Mouse (Mus musculus): ENCODE measurements around the gene Dctd. TPM values are rescaled to one million over a fixed set of nuclear protein-coding genes. Genes with fewer than 3 reads are reported as not detected.

Gene Dctd
- 7.1 TPM for polyA plus RNA-seq (2012; fragmentation: generic; extraction: Trizol)

GRCm38 (mm10) chr8:48098792-48099191 is at the start of gene Dctd:
Gene Dctd (plus strand): TSS chr8:48099092.
- Histone ChIP-seq H3K4me3 (no peak within 1 kb of the TSS), H3K36me3 (ENCODE audit: control insufficient read depth, insufficient read depth) (no peaks in the 10 kb centered on the region), H3ac (ENCODE audit: control insufficient read depth, insufficient read length) (no peak within 1 kb of the TSS), H3K4me2 (ENCODE audit: low read depth) (no peak within 1 kb of the TSS), H3K27me3 (ENCODE audit: control insufficient read depth, insufficient read depth, insufficient read length) (no peaks in the 10 kb centered on the region), H3K79me2 (ENCODE audit: control insufficient read depth, insufficient read depth) (no peaks in the 10 kb centered on the region)
- no peak for TF ChIP-seq POLR2A (IDR thresholded peaks at IDR 0.05; ENCODE audit: insufficient read length, low read depth)
- no peak for TF ChIP-seq USF1 (IDR thresholded peaks at IDR 0.05; ENCODE audit: low read depth)
- TF ChIP-seq MAX (IDR thresholded peaks at IDR 0.05; ENCODE audit: low read depth): no peak
- no peak for TF ChIP-seq E2F4 (IDR thresholded peaks at IDR 0.05; ENCODE audit: insufficient read depth)
- no peak for TF ChIP-seq TCF12 (IDR thresholded peaks at IDR 0.05; ENCODE audit: insufficient read depth, poor library complexity, severe bottlenecking)
- no peak for TF ChIP-seq POLR2AphosphoS2 (IDR thresholded peaks at IDR 0.05; ENCODE audit: insufficient read length, low read depth)
- TF ChIP-seq SRF (IDR thresholded peaks at IDR 0.05; ENCODE audit: control insufficient read depth, insufficient read length, low read depth): no peak
- no peak for TF ChIP-seq MYOD1 (IDR thresholded peaks at IDR 0.05; ENCODE audit: control insufficient read depth in 1 of 3, insufficient read length in 2 of 3, low read depth in 2 of 3)

GRCm38 (mm10) chr8:48053611-48054010 is 45.3 kb upstream of the Dctd start:
- H3ac ChIP-seq (ENCODE audit: control insufficient read depth, insufficient read length): no peak overlapping the region
- no peaks in the 10 kb centered on the region for H3K79me2 ChIP-seq (ENCODE audit: control insufficient read depth, insufficient read depth)
- H3K4me2 ChIP-seq (ENCODE audit: low read depth): no peak overlapping the region
- H3K27me3 ChIP-seq (ENCODE audit: control insufficient read depth, insufficient read depth, insufficient read length): no peaks in the 10 kb centered on the region
- no peaks in the 10 kb centered on the region for H3K36me3 ChIP-seq (ENCODE audit: control insufficient read depth, insufficient read depth)
- TF ChIP-seq MAX (IDR thresholded peaks at IDR 0.05; ENCODE audit: low read depth) (no peak), POLR2AphosphoS2 (IDR thresholded peaks at IDR 0.05; ENCODE audit: insufficient read length, low read depth) (no peak), CEBPB (IDR thresholded peaks at IDR 0.05; ENCODE audit: insufficient read depth, poor library complexity, severe bottlenecking) (no peak), MYOG (IDR thresholded peaks at IDR 0.05; ENCODE audit: control insufficient read depth in 1 of 3, insufficient read depth in 1 of 3, insufficient read length in 2 of 3, low read depth in 2 of 3) (no peak), TCF3 (IDR thresholded peaks at IDR 0.05; ENCODE audit: insufficient read length, low read depth) (no peak), POLR2A (IDR thresholded peaks at IDR 0.05; ENCODE audit: insufficient read length, low read depth) (no peak), MYOD1 (IDR thresholded peaks at IDR 0.05; ENCODE audit: control insufficient read depth in 1 of 3, insufficient read length in 2 of 3, low read depth in 2 of 3) (no peak)
- no peak overlapping the region for H3K4me3 ChIP-seq

GRCm38 (mm10) chr8:48063526-48064072 is 35.3 kb upstream of the Dctd start:
- Histone ChIP-seq H3K79me2 (ENCODE audit: control insufficient read depth, insufficient read depth) (no peaks in the 10 kb centered on the region), H3K27me3 (ENCODE audit: control insufficient read depth, insufficient read depth, insufficient read length) (no peaks in the 10 kb centered on the region), H3K36me3 (ENCODE audit: control insufficient read depth, insufficient read depth) (no peaks in the 10 kb centered on the region), H3K4me2 (ENCODE audit: low read depth) (no peak overlapping the region), H3K4me3 (no peak overlapping the region), H3ac (ENCODE audit: control insufficient read depth, insufficient read length) (no peak overlapping the region)
- TF ChIP-seq MAX (IDR thresholded peaks at IDR 0.05; ENCODE audit: low read depth): no peak
- TF ChIP-seq TCF12 (IDR thresholded peaks at IDR 0.05; ENCODE audit: insufficient read depth, poor library complexity, severe bottlenecking): no peak
- TF ChIP-seq TCF3 (IDR thresholded peaks at IDR 0.05; ENCODE audit: insufficient read length, low read depth): no peak
- no peak for TF ChIP-seq POLR2AphosphoS2 (IDR thresholded peaks at IDR 0.05; ENCODE audit: insufficient read length, low read depth)
- no peak for TF ChIP-seq SRF (IDR thresholded peaks at IDR 0.05; ENCODE audit: control insufficient read depth, insufficient read length, low read depth)
- TF ChIP-seq CEBPB (IDR thresholded peaks at IDR 0.05; ENCODE audit: insufficient read depth, poor library complexity, severe bottlenecking): no peak
- no peak for TF ChIP-seq POLR2A (IDR thresholded peaks at IDR 0.05; ENCODE audit: insufficient read length, low read depth)
- TF ChIP-seq E2F4 (IDR thresholded peaks at IDR 0.05; ENCODE audit: insufficient read depth): no peak
- TF ChIP-seq MYOG (IDR thresholded peaks at IDR 0.05; ENCODE audit: control insufficient read depth in 1 of 3, insufficient read depth in 1 of 3, insufficient read length in 2 of 3, low read depth in 2 of 3): no peak
- TF ChIP-seq USF1 (IDR thresholded peaks at IDR 0.05; ENCODE audit: low read depth): no peak
- no peak for TF ChIP-seq REST (IDR thresholded peaks at IDR 0.05; ENCODE audit: insufficient read depth, insufficient read length)
- no peak for TF ChIP-seq MYOD1 (IDR thresholded peaks at IDR 0.05; ENCODE audit: control insufficient read depth in 1 of 3, insufficient read length in 2 of 3, low read depth in 2 of 3)

GRCm38 (mm10) chr8:48074149-48074548 is 24.7 kb upstream of the Dctd start:
- H3K27me3 ChIP-seq (ENCODE audit: control insufficient read depth, insufficient read depth, insufficient read length): peaks cover 4% of the 10 kb centered on the region
- no peak for TF ChIP-seq REST (IDR thresholded peaks at IDR 0.05; ENCODE audit: insufficient read depth, insufficient read length)
- no peak for TF ChIP-seq POLR2A (IDR thresholded peaks at IDR 0.05; ENCODE audit: insufficient read length, low read depth)
- no peak for TF ChIP-seq CEBPB (IDR thresholded peaks at IDR 0.05; ENCODE audit: insufficient read depth, poor library complexity, severe bottlenecking)
- TF ChIP-seq TCF12 (IDR thresholded peaks at IDR 0.05; ENCODE audit: insufficient read depth, poor library complexity, severe bottlenecking): no peak
- no peak for TF ChIP-seq MAX (IDR thresholded peaks at IDR 0.05; ENCODE audit: low read depth)
- no peak for TF ChIP-seq POLR2AphosphoS2 (IDR thresholded peaks at IDR 0.05; ENCODE audit: insufficient read length, low read depth)
- TF ChIP-seq E2F4 (IDR thresholded peaks at IDR 0.05; ENCODE audit: insufficient read depth): no peak
- TF ChIP-seq SRF (IDR thresholded peaks at IDR 0.05; ENCODE audit: control insufficient read depth, insufficient read length, low read depth): no peak
- no peak for TF ChIP-seq USF1 (IDR thresholded peaks at IDR 0.05; ENCODE audit: low read depth)
- TF ChIP-seq TCF3 (IDR thresholded peaks at IDR 0.05; ENCODE audit: insufficient read length, low read depth): no peak
- no peak for TF ChIP-seq MYOD1 (IDR thresholded peaks at IDR 0.05; ENCODE audit: control insufficient read depth in 1 of 3, insufficient read length in 2 of 3, low read depth in 2 of 3)
- no peak for TF ChIP-seq MYOG (IDR thresholded peaks at IDR 0.05; ENCODE audit: control insufficient read depth in 1 of 3, insufficient read depth in 1 of 3, insufficient read length in 2 of 3, low read depth in 2 of 3)
- no peaks in the 10 kb centered on the region for H3K79me2 ChIP-seq (ENCODE audit: control insufficient read depth, insufficient read depth)

GRCm38 (mm10) chr8:48082343-48082742 is 16.5 kb upstream of the Dctd start:
- no peaks in the 10 kb centered on the region for H3K36me3 ChIP-seq (ENCODE audit: control insufficient read depth, insufficient read depth)
- H3K79me2 ChIP-seq (ENCODE audit: control insufficient read depth, insufficient read depth): no peaks in the 10 kb centered on the region
- no peak overlapping the region for H3ac ChIP-seq (ENCODE audit: control insufficient read depth, insufficient read length)
- no peak for TF ChIP-seq REST (IDR thresholded peaks at IDR 0.05; ENCODE audit: insufficient read depth, insufficient read length)
- TF ChIP-seq E2F4 (IDR thresholded peaks at IDR 0.05; ENCODE audit: insufficient read depth): no peak
- TF ChIP-seq POLR2AphosphoS2 (IDR thresholded peaks at IDR 0.05; ENCODE audit: insufficient read length, low read depth): no peak
- TF ChIP-seq USF1 (IDR thresholded peaks at IDR 0.05; ENCODE audit: low read depth): no peak
- no peak for TF ChIP-seq MAX (IDR thresholded peaks at IDR 0.05; ENCODE audit: low read depth)
- no peak for TF ChIP-seq SRF (IDR thresholded peaks at IDR 0.05; ENCODE audit: control insufficient read depth, insufficient read length, low read depth)
- TF ChIP-seq CEBPB (IDR thresholded peaks at IDR 0.05; ENCODE audit: insufficient read depth, poor library complexity, severe bottlenecking): no peak
- TF ChIP-seq TCF3 (IDR thresholded peaks at IDR 0.05; ENCODE audit: insufficient read length, low read depth): no peak
- no peak for TF ChIP-seq MYOD1 (IDR thresholded peaks at IDR 0.05; ENCODE audit: control insufficient read depth in 1 of 3, insufficient read length in 2 of 3, low read depth in 2 of 3)
- TF ChIP-seq TCF12 (IDR thresholded peaks at IDR 0.05; ENCODE audit: insufficient read depth, poor library complexity, severe bottlenecking): no peak
- no peak for TF ChIP-seq POLR2A (IDR thresholded peaks at IDR 0.05; ENCODE audit: insufficient read length, low read depth)
- no peaks in the 10 kb centered on the region for H3K27me3 ChIP-seq (ENCODE audit: control insufficient read depth, insufficient read depth, insufficient read length)
- no peak overlapping the region for H3K4me3 ChIP-seq
- no peak overlapping the region for H3K4me2 ChIP-seq (ENCODE audit: low read depth)

More at GRCm38 (mm10) chr8:48074149-48074548, 24.7 kb upstream of the Dctd start:
- H3K4me3 ChIP-seq: no peak overlapping the region
- H3K4me2 ChIP-seq (ENCODE audit: low read depth): no peak overlapping the region
- no peaks in the 10 kb centered on the region for H3K36me3 ChIP-seq (ENCODE audit: control insufficient read depth, insufficient read depth)
- no peak overlapping the region for H3ac ChIP-seq (ENCODE audit: control insufficient read depth, insufficient read length)
